ENCODE assay signal across 9 mouse cellular contexts in genomic region chr14:117961267-117961666, GRCm38 (mm10).
DNase-seq lines count a peak whose midpoint lies in the region; ATAC-seq and TF ChIP-seq lines count a peak whose summit lies in the region.
"Had no signal": no experiment of that assay in that cellular context is flagged by ENCODE, and none has a peak within 500 bp of the region (broad histone marks: within the 10 kb centered on the region; RNA-seq: fewer than 3 reads in every experiment).

No protein-coding gene starts in this region.

- H3K27me3 ChIP-seq in heart, adult 2 months (ENCODE audit: control insufficient read depth, insufficient read depth, low read length): no peaks in the 10 kb centered on the region; the same call in 1 of the 2 replicates
- peaks cover 95% of the 10 kb centered on the region for H3K27me3 ChIP-seq in heart, embryonic 10.5 days (ENCODE audit: insufficient read depth, poor library complexity, severe bottlenecking)
- H3K27me3 ChIP-seq in lung, postnatal 0 days (replicated peaks; ENCODE audit: insufficient read depth, low read length): no peaks in the 10 kb centered on the region
- no peaks in the 10 kb centered on the region for H3K27me3 ChIP-seq in liver, embryonic 12.5 days (replicated peaks)
- H3K27me3 ChIP-seq: limb, embryonic 12.5 days had no signal

- WGBS in heart, adult 2 months: 57% methylated on average over 6 of the region's 6 CpGs
- WGBS in heart, embryonic 10.5 days: 68% methylated on average over 6 of the region's 6 CpGs
- 59% methylated on average over 6 of the region's 6 CpGs for WGBS in lung, postnatal 0 days
- 71% methylated on average over 6 of the region's 6 CpGs for WGBS in liver, embryonic 12.5 days (ENCODE audit: insufficient replicate concordance)

- no peak for TF ChIP-seq CTCF in heart, adult 2 months (IDR thresholded peaks at IDR 0.05)
- no peak for TF ChIP-seq CTCF in lung, postnatal 0 days (IDR thresholded peaks at IDR 0.05)

- no peaks in the 10 kb centered on the region for H3K36me3 ChIP-seq in heart, adult 2 months (ENCODE audit: control insufficient read depth, insufficient read depth, low read length)
- no peaks in the 10 kb centered on the region for H3K36me3 ChIP-seq in heart, embryonic 10.5 days
- no peaks in the 10 kb centered on the region for H3K36me3 ChIP-seq in lung, postnatal 0 days (ENCODE audit: insufficient read depth, low read length)
- H3K36me3 ChIP-seq in liver, embryonic 12.5 days: no peaks in the 10 kb centered on the region
- H3K36me3 ChIP-seq: limb, embryonic 12.5 days had no signal

- no peak overlapping the region; the same call in 1 of the 2 replicates for H3K27ac ChIP-seq in heart, adult 2 months
- H3K27ac ChIP-seq in heart, embryonic 10.5 days: no peak overlapping the region
- H3K27ac ChIP-seq in lung, postnatal 0 days (ENCODE audit: low read length): no peak overlapping the region
- H3K27ac ChIP-seq in liver, embryonic 12.5 days: no peak overlapping the region
- H3K27ac ChIP-seq: limb, embryonic 12.5 days had no signal

- H3K79me2 ChIP-seq in heart, adult 2 months (replicated peaks; ENCODE audit: control insufficient read depth, insufficient read depth, low read length): no peaks in the 10 kb centered on the region

- H3K9ac ChIP-seq in heart, adult 2 months (ENCODE audit: low read depth, low read length): no peak overlapping the region
- no peak overlapping the region for H3K9ac ChIP-seq in lung, postnatal 0 days (replicated peaks; ENCODE audit: low read depth)
- H3K9ac ChIP-seq in liver, embryonic 12.5 days: no peak overlapping the region
- H3K9ac ChIP-seq: limb, embryonic 12.5 days had no signal

- H3K4me1 ChIP-seq in heart, adult 2 months (ENCODE audit: control insufficient read depth, insufficient read depth, low read length): peaks cover 2% of the 10 kb centered on the region; the same call in 1 of the 2 replicates
- H3K4me1 ChIP-seq in heart, embryonic 10.5 days: no peaks in the 10 kb centered on the region
- no peaks in the 10 kb centered on the region for H3K4me1 ChIP-seq in lung, postnatal 0 days (ENCODE audit: insufficient read depth, low read depth, low read length)
- no peaks in the 10 kb centered on the region for H3K4me1 ChIP-seq in liver, embryonic 12.5 days

- peak; percentile 46 to 71 for DNase-seq in heart, adult 2 months
- no peak for DNase-seq in heart, embryonic 10.5 days (ENCODE audit: low spot score)
- peak; percentile 18 for DNase-seq in adipocyte (ENCODE audit: low spot score)
- peak; percentile 26 to 41 for DNase-seq in gastrocnemius, postnatal 36 days
- peak; percentile 13 for DNase-seq in lung, postnatal 0 days (ENCODE audit: low spot score)
- DNase-seq in spleen, postnatal 4 days (ENCODE audit: low spot score in 2 of 2): no peak
- DNase-seq in cerebellum, adult 18-20 months: no peak

- no peaks in the 10 kb centered on the region for H3K9me3 ChIP-seq in heart, embryonic 10.5 days
- H3K9me3 ChIP-seq in lung, postnatal 0 days (ENCODE audit: low read length): no peaks in the 10 kb centered on the region
- no peaks in the 10 kb centered on the region; the same call in 1 of the 2 replicates for H3K9me3 ChIP-seq in liver, embryonic 12.5 days (replicated peaks)
- H3K9me3 ChIP-seq: limb, embryonic 12.5 days had no signal

- intact Hi-C loops in heart, adult 2 months (cut with DNase I): no loop called here
- intact Hi-C loops in gastrocnemius, postnatal 36 days (cut with DNase I): no loop called here

- ATAC-seq in lung, postnatal 0 days: peak; percentile 62
- ATAC-seq in liver, embryonic 12.5 days: no peak

- no peak overlapping the region for H3K4me2 ChIP-seq in lung, postnatal 0 days (replicated peaks; ENCODE audit: low read depth, low read length)
- H3K4me2 ChIP-seq in liver, embryonic 12.5 days: no peak overlapping the region
- H3K4me2 ChIP-seq: limb, embryonic 12.5 days had no signal

- no peak overlapping the region for H3K4me3 ChIP-seq in heart, adult 2 months
- no peak overlapping the region for H3K4me3 ChIP-seq in heart, embryonic 10.5 days
- H3K4me3 ChIP-seq in lung, postnatal 0 days (ENCODE audit: low read depth, low read length): no peak overlapping the region
- H3K4me3 ChIP-seq in liver, embryonic 12.5 days: no peak overlapping the region
- H3K4me3 ChIP-seq: limb, embryonic 12.5 days had no signal

- no peak for TF ChIP-seq POLR2A in heart, adult 2 months (IDR thresholded peaks at IDR 0.05; ENCODE audit: insufficient read depth, low read depth, low read length)

- TF ChIP-seq EP300 in heart, adult 2 months (IDR thresholded peaks at IDR 0.05; ENCODE audit: insufficient read depth, low read depth, low read length): no peak
- TF ChIP-seq EP300 in lung, postnatal 0 days (IDR thresholded peaks at IDR 0.05): no peak

Comparison
In these comparisons a context has a peak if more than half of its experiments do, and no peak if none do; other contexts are left out.
1. DNase-seq: peak in heart, adult 2 months (2 of 2), adipocyte (single experiment), gastrocnemius, postnatal 36 days (2 of 2) and lung, postnatal 0 days (single experiment); none in heart, embryonic 10.5 days (single experiment), spleen, postnatal 4 days (0 of 2) and cerebellum, adult 18-20 months (0 of 2).